Mouse (Mus musculus): ENCODE measurements at regions not wholly inside any gene's neighbourhood (a gene's known extent, or its start where the extent isn't known, plus 50 kb on each side); places are given as distances from the start of the nearest gene placed in this dataset.

DNA sequence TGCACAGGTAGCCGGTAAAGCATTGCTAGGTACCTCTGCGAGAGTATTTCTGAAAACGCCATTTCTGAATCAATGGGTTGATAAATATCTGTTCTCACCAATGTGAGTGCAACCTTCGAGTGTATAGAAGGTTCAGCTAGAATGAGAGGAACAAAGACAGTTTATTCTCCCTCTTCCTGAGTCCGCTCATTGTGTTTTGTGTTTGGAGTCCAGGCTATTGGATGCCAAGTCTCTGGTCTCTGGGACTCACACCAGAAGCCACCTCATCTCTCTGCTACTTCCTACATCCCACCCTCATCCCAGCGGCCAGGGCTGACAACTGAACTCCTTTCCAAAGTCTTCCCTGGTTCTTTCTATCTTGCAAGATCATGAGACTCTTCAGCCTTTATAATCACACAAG is 62.7 kb downstream of the Lrrc30 start:
- DNase-seq (ENCODE audit: low spot score): no peak

DNA sequence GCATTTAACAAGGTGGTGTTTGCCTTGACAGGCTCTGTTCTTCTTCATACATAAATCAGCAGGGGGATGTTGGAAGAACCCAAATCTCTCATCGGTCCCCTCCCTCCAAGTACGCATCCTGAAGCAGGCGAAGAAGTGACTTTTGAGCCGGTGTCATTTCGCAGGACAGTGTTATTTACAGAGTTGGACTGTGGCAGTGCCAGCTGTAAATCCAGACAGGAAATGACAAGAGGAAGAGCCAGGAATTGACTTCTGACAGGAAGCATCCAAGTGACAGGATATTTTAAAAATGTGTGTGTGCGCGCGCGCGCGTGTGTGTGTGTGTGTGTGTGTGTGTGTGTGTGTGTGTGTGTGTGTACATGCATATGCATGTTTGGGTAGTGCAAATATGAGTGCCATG is 66.3 kb downstream of the Lrrc30 start:
- DNase-seq (ENCODE audit: low spot score): no peak

DNA sequence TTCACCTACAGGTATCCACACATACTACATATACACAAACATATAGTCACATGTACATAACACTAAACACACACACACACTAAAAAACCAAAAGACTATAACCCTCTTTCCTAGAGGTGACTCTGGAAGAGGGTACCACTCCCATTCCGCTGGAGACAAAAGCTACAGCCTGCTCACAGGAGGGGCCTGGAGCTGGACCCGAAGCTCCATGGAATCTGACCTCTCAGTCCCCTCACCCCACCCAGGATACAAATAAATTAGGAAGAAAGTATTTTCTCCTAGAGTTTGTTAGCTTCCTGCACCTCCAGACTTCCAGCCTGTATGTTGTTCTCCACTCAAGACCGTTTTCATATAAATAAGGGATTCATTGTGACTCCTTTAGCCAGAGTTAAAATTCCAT is 66.8 kb downstream of the Lrrc30 start:
- DNase-seq (ENCODE audit: low spot score): no peak

DNA sequence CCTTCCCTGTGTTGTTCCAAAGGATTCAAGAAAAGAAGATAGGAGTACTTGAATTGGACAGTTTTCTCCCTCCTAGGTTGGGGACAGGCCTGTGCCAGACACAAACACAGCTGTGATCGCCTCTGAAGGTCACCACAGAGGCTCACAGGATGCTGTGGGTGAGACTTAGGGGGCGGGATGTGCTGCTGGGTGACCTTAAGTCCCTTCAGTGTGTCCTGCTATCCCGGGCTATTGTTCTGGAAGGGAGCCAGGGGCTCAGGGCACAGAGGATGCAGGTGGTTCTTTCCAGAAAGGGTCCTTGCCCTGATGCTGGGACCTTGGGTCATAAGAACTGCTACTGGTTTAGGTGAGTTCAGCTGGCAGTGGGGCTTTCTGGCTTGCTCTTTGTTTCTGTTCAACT is 67.7 kb downstream of the Lrrc30 start:
- DNase-seq (ENCODE audit: low spot score): peak; percentile 47

DNA sequence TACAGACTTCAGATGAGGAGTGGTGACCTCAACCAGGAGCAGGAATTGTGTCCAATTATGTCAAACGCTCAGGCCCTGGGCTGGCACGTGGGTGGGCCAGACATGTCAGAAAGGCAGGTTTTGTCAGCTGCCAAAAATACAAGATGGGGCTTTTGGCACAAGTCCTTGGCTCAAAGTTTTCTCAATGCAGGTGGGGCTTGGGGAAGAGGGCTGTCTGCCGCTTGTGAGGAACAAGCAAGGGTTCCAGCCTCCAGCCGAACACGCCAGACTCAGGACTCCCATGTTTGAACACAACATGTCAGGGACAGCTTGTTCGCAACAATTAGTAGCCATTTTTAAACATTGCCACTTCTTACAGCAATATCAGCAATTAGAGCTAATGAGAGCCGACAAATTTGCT is 69.5 kb downstream of the Lrrc30 start:
- no peak for DNase-seq (ENCODE audit: low spot score)

DNA sequence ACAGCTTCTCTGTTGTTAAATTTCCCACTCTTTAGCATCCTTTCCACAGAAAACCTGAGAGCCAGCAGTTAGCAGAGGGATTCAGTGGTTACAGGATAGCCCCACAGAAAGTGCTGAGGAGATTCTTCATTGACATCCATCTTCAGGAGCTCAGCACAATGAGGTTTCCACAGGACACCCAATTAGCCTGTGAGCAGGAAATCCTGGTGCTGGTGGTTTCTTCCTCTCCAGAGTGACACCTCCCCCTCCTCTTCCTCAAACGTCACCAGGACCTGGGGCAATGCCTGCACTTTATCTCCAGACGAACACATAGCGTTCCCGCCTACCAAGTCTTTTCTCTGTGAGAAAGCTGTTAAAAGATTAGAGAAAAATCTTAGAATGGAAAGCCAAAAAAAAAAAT is 70.7 kb downstream of the Lrrc30 start:
- DNase-seq (ENCODE audit: low spot score): no peak

DNA sequence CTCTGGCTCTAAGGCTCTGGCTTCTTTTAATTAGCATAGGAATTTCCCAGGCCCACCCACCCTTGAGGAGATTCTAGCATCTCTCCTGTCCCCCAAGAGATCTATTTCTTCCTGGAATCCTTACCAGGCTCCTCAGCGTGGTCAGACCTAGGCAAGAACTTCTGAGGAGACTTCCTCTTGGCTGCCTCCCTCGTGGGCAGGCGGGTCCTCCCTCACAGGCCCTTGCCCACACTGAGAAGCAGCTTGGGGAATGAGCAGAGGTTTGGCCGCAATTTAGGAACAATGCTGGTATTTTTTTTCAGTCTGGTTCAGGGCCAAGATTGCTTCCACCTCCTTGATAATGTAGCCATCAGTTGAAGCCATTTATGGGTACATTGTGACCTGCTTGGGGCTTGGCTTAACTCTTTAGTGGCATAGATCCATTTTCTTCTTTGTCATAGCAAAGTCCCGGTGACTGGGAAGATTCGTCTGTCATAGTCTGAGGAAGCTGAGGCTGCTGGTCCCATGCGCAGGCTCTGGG is 75.1 kb downstream of the Lrrc30 start:
- DNase-seq (ENCODE audit: low spot score): no peak

DNA sequence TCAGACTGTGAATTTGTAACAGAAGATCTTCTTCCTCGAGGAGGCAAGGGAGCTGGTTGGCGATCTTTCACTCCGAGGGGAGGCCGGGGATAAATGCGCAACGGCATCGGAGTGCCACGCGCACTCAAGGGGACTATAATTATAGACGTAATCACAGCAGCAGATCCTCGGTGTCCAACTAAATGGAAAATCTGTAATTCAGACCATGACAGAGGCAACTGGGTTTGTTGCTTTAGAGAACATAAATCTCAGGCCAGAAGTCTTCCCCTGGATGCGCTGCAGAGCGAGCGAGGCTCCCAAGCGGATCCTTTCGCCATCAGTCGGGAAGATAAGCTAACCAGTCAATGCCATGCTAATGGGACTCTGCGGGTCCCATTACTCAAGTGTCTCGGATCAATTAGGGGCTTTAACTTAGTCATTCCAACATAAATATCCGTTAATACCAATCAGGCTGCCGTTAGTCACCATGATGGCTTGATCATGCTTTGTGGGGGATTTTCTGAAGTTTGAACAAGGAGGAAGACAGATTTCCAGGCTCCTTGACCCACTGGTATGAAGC is 79.9 kb downstream of the Lrrc30 start:
- no peak for DNase-seq (ENCODE audit: low spot score)

DNA sequence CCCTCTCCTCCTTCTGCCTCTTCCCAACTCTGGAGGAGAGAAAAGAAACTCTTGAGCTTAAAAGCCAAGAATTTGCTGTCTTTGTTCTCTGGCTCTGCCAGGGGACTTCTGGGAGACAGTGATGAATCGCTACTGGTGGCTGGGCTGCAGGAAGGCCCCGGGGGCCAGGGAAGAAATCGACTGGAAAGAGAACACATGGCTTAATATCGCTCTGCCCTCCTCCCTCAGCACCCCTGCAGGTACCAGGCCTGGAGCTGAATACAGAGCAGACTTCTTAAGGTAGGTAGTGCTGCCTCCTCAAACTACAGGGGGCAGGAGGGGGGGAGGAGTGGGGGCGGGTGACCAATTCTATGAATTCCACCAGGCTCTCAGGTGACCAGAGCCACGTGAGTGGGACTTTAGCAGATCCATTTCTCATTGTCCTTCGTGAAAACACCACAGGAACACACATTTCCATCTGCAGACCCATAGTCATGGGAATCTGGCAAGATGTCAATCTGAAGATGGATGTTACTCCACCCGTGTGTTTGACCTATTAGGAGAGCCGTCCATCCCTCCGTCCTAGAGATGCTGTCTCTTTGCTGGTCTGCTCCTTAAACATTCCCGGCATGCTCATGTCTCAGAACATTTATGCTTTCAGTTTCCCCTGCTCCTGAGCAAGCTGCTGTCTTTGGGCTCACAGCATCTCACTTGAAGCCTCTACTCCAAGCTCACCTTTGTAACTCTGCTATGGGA is 83.4 kb downstream of the Lrrc30 start:
- DNase-seq (ENCODE audit: low spot score): no peak

DNA sequence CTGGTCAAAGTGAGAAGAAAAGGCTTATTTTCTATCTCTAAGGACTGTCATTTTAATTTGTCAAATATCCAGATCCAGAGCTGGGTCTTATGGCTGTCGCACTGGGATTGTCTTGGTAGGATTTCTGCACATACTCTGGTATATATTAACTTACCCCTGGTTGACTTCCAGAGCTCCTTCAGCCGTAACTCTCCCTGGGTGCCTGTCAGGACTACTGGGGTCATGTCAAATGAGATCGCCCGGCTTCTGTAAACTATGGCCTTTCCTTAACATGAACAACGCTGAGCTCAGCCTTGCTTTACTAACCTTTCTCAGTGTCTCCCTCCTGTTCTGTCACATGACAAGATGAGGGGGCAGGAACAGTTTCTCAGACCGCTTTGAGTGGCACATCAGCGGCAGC is 88.1 kb downstream of the Lrrc30 start:
- no peak for DNase-seq (ENCODE audit: low spot score)

DNA sequence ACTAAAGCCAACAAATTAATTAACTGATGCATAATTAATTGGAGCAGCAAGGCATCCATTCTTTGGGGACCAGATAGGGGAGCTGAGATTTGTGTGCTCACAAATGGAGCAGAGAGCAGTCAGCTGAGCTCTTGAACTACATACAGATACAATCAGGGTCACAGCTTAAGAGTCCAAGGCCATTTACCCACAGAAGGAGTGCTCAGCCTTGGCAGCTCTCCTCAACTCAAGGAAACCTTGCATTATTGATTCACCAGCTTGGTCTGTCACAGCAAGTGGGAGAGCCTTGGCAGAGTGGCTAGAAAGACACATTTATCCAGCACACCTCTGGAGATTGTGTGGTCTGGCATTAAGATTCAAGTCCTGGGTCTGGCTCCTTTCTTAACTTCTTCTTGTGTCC is 100.2 kb downstream of the Lrrc30 start:
- DNase-seq (ENCODE audit: low spot score): peak; percentile 64

DNA sequence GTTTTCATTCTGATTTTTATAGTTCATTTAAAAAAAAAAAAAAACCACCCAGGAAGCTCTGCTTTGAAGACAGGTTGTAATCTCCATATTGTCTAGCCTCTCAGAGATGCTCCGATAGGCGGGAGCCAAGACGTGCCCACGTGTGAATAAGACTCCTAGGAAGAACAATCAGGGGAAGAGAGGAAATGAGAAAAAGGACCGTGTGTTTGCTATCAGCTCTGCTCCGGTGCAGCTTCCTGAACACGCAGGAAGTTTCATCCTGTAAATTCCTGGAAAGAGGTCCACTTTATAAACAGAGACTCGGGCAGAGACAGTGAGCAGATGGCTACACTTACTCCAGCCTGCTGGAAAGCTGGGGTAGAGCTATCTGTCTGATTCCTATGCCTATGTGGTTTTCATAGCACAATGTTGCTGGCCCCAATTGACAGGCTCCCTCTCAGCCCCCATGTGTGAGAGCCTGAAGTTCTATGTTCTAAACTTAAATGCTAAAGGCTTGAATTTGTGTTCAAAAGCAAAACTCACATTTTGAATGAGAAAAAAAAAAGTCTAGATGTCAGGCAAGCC is 111.6 kb downstream of the Lrrc30 start:
- DNase-seq (ENCODE audit: low spot score): no peak

DNA sequence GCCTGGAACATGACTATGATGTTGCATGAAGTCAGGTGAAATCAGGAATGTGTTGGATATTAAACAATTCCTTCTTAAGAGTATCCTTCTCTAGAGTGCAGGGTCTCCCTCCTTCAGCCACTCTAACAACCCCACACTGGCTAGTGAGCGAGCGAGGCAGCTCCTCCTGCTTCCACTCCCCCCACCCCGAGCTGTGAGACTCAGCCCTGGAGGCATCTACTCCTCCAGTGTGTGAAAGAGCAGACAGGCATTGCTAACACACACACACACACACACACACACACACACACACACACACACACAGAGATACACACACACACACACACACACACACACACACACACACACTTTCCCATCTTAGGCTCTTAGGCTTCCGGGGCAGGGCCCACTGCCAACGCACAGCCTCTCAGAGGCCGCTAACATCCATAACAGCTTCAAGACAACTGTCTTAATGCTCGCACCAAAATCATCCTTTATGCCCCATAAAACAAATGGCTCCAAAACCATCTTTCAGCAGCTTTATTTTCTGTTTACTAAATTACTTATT is 116.8 kb downstream of the Lrrc30 start:
- no peak for DNase-seq (ENCODE audit: low spot score)

DNA sequence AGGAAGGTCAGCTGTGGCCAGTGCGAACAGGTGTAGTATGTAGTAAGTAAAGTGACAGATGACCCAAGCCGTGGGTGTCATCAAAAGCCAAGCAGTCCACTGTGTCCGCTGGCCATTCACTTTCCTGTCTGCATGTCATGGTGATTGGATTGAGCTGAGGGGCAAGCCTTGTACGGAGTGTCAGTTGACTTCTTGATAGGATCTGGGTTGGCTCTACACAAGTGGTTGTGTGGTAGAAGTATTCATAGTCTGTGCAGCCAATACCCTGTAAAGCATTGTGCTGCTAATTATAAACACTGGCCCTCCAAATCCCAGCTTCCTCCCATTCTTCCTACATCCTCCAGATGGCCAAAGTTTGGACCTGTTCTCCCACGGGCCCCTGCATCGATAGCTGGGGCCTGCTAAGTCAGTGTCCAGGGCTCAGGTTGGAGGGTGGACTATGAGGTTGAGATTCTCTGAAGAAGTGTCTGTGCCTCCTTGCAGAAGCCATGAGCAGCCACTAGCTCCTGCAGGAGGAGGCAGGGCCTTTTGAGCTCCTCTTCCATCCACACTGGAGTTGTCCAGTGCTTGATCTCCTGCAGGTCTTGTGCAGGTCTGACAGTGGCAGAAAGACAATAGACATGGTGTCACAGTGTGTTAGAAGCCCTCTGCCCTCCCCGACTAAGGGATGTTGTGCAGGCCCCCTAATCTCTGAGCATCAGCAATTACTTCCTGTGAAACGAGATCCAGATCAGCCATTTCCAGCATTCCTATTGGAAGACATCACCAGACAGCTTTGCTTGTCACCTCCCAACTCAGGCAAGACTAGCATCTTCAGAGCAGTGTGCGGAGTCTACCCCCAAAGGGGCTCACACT is 117.9 kb downstream of the Lrrc30 start:
- no peak for DNase-seq (ENCODE audit: low spot score)

DNA sequence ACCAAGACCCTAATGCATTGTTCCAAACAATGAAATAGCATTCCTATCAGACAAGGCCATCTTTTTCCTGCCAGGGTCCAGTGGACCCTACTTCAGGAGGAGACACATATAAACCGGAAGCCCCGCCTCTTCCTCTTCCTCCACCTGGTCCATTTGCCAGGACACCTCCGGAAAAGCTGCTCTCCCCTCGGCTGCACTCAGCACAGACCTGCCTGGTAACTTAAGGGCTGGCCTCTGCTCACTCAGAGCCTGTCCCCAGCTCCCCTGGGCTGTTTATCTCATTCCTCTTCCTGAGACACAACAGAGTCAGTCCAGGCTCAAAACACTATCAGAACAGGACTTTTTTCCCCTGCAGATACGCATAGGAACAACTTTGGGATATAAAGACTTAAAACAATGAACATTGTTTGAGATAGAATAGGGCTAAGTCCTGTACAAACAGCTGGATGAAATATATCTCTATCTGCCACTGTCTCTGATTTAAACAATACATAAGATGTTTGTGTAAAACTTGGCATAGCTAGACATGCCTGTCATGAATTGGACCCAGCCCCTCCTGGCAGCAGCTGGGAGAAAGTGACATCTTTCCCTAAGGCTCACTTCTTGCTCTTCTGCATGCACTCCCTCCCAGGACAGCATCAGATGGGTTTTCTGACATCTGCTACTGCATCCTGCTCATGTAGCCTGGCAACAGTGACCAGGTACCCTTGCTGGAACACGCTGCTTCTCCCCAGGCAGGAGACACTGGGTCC is 119.6 kb downstream of the Lrrc30 start:
- peak; percentile 15 for DNase-seq (ENCODE audit: low spot score)

DNA sequence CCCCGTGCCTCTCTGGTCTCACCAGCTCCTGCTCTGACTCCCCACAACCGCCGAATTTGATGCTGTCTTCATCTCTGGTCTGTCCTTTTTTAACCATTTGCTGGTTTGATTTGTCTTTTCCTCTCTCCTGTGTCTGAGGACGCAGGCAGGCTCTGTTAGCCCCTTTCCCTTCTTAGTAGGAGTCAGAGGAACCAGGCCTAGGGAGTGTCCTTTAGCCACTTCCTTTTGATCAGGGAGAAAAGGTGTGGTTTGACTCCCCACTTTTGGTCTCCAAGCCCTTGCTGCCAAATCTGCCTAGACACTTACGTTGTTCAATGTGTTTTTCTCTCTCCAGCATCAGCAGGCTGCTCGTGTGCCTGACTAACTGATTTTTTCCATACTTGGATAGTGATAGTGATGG is 120.5 kb downstream of the Lrrc30 start:
- no peak for DNase-seq (ENCODE audit: low spot score)

DNA sequence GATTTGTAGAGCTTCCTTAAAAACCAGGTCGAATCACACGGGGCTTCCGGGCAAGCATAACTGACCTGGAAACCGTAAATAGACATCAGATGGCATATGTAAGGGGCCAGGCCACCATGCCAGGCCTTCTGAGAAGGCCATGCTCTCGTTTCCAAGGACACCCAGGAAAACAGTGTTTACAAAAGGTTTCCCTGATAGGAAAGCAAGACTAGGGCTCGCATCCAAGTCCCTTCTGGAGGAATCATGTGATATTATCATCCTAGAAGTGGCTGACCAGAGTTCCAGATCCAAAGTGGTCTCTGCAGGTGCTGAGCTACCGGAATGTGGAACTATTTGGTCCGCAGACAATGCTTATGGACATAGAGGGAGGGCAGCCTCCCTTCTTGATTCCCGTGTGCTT is 122.6 kb downstream of the Lrrc30 start:
- DNase-seq (ENCODE audit: low spot score): no peak

DNA sequence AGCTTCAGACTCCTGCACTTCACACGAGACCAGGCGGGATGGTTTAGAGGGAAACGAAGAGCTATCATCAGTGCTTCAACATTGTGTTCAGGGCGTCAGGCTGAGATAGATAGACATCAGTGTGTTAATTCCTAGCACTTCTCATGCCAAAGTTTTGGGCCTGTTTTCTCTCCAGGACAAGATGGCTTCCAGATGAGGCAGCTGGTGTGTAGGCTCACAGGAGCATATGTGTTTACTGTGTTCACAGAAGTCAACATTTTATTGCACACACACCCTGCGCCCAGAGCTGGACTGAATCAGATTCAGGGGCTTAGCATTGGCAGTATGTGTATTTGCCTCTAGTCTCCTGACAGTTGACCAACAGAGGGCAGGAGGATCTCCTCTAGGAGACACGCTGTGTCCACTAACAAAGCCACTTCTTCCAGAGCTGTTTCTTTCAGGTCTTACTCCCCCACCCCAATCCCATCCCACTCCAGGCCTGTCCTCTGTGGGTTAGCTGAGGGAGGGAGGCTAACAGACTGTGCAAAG is 123.4 kb downstream of the Lrrc30 start:
- no peak for DNase-seq (ENCODE audit: low spot score)

DNA sequence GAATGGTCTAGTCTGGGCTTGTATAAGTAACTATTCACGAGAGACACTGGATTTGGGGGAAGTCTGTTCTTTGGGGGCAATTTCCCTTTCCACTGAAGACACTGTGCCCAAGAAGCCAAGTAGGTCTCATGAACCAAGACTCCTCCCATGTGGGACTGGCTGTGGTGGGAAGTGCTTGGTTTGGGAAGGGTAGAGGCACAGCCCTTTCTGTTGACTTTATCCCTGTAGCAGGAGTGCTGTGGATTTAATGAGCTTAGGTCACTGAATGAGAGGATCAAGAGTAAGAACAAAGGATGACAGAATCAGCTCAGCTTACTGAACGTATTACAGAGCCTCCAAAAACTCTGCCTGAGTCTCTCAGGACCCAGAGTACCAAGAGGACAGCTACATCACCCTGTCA is 124.2 kb downstream of the Lrrc30 start:
- DNase-seq (ENCODE audit: low spot score): no peak

DNA sequence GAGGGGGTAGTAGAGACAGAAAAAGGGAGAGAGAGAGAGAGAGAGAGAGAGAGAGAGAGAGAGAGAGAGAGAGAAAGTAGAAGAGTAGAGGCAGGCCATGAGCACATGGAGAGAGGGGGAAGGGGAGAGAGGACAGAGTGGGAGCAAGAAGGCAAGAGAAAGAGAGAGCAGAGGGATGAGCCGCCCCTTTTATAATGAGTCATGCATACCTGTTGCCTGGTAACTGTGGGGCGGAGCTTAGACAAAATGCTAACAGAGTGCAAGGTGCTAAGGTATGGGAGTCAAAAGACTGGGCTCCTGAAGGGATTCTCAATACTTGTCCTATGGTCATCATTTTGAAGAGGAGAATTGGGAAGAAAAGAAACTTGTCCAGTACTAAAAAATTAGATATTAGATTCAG is 126.1 kb downstream of the Lrrc30 start:
- no peak for DNase-seq (ENCODE audit: low spot score)

DNA sequence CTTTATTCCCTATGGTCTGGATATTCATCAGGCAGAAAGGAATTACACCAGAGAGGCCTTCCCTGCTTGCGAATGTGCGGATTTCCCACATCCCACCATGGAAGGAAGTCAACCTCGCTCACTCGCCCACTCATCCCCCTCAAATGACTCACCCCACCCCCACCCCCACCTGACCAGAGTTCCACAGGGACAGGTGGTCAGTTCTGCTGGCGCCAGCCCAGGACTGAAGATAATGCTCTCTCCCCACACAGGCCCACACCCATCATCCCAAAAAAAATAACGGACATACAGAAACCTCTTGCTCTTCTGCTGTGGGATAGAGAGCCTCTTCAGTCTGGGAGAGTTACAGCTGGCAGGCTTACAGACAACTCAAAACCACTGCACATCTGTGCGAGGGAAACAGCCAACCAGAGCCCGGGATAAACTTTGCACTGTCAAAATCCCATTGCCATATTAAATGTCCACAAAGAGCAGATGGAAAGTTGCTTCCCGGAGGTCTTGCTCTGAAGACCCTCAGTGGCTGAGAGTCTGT is 128.0 kb downstream of the Lrrc30 start:
- DNase-seq (ENCODE audit: low spot score): no peak

Data from ovary, adult 18-20 months (tissue).